Mouse (Mus musculus): ENCODE results near the gene Myo1a. TPM values are rescaled to one million over a fixed set of nuclear protein-coding genes. Genes with fewer than 3 reads are reported as not detected.
A peak's percentile ranks its signal among the peaks of the same experiment; 100 is the strongest.

Myo1a gene
- polyA plus RNA-seq, 1 experiment from 2014 or later: 0.17 TPM

GRCm38 (mm10) chr10:127675859-127676398, 29.0 kb upstream of the Myo1a start:
- 46% methylated on average over 5 of the region's 5 CpGs for WGBS (ENCODE audit: insufficient replicate concordance)
- peak overlapping the region; percentile 87 for H3K4me3 ChIP-seq (replicated peaks)
- no peaks in the 10 kb centered on the region for H3K27me3 ChIP-seq
- ATAC-seq (ENCODE audit: low read depth) (no peak), DNase-seq (no peak)
- no peaks in the 10 kb centered on the region for H3K36me3 ChIP-seq
- peak overlapping the region; percentile 58 for H3K27ac ChIP-seq
- peak overlapping the region; percentile 70 for H3K4me2 ChIP-seq
- H3K9me3 ChIP-seq (replicated peaks): no peaks in the 10 kb centered on the region
- peaks cover 23% of the 10 kb centered on the region for H3K4me1 ChIP-seq (replicated peaks)
- peak overlapping the region; percentile 53 for H3K9ac ChIP-seq

- no peaks in the 10 kb centered on the region for H3K27me3 ChIP-seq
- H3K36me3 ChIP-seq: no peaks in the 10 kb centered on the region
- WGBS (ENCODE audit: insufficient replicate concordance): under 1% methylated on average over 71 of the region's 71 CpGs
- peak overlapping the region; percentile 87 for H3K4me3 ChIP-seq (replicated peaks)
- ATAC-seq (ENCODE audit: low read depth) (peak; percentile 93), DNase-seq (peak; percentile 88)
- H3K27ac ChIP-seq: peak overlapping the region; percentile 83
- peaks cover 23% of the 10 kb centered on the region for H3K4me1 ChIP-seq (replicated peaks)
- no peaks in the 10 kb centered on the region for H3K9me3 ChIP-seq (replicated peaks)
- peak overlapping the region; percentile 82 for H3K9ac ChIP-seq
- peak overlapping the region; percentile 95 for H3K4me2 ChIP-seq
Measured at GRCm38 (mm10) chr10:127676691-127677548, 28.1 kb upstream of the Myo1a start.

GRCm38 (mm10) chr10:127677591-127678336, 27.2 kb upstream of the Myo1a start:
- Histone ChIP-seq H3K27ac (peak overlapping the region; percentile 83), H3K4me3 (replicated peaks) (peak overlapping the region; percentile 87), H3K9me3 (replicated peaks) (no peaks in the 10 kb centered on the region), H3K36me3 (no peaks in the 10 kb centered on the region), H3K27me3 (no peaks in the 10 kb centered on the region), H3K4me1 (replicated peaks) (peaks cover 23% of the 10 kb centered on the region), H3K4me2 (peak overlapping the region; percentile 95), H3K9ac (peak overlapping the region; percentile 82)
- DNase-seq (peak; percentile 64), ATAC-seq (ENCODE audit: low read depth) (no peak)
- WGBS (ENCODE audit: insufficient replicate concordance): 6% methylated on average over 14 of the region's 14 CpGs

- Histone ChIP-seq H3K36me3 (no peaks in the 10 kb centered on the region), H3K27me3 (no peaks in the 10 kb centered on the region)
- DNase-seq: no peak
Measured at GRCm38 (mm10) chr10:127679208-127679607, 25.8 kb upstream of the Myo1a start.

GRCm38 (mm10) chr10:127679881-127680280, 25.1 kb upstream of the Myo1a start:
- no peak overlapping the region for H3K4me3 ChIP-seq (replicated peaks)
- H3K9me3 ChIP-seq (replicated peaks): no peaks in the 10 kb centered on the region
- no peak overlapping the region for H3K4me2 ChIP-seq
- no peaks in the 10 kb centered on the region for H3K36me3 ChIP-seq
- ATAC-seq (ENCODE audit: low read depth) (no peak), DNase-seq (no peak)
- H3K27ac ChIP-seq: no peak overlapping the region
- no peaks in the 10 kb centered on the region for H3K27me3 ChIP-seq
- H3K9ac ChIP-seq: no peak overlapping the region
- H3K4me1 ChIP-seq (replicated peaks): peaks cover 23% of the 10 kb centered on the region
- 71% methylated on average over 3 of the region's 3 CpGs for WGBS (ENCODE audit: insufficient replicate concordance)

More at GRCm38 (mm10) chr10:127679208-127679607, 25.8 kb upstream of the Myo1a start:
- ATAC-seq (ENCODE audit: low read depth): no peak
- H3K4me1 ChIP-seq (replicated peaks): peaks cover 23% of the 10 kb centered on the region
- no peak overlapping the region for H3K27ac ChIP-seq
- no peak overlapping the region for H3K4me2 ChIP-seq
- H3K9ac ChIP-seq: no peak overlapping the region
- 82% methylated on average over 1 of the region's 1 CpGs for WGBS (ENCODE audit: insufficient replicate concordance)
- H3K4me3 ChIP-seq (replicated peaks): no peak overlapping the region
- H3K9me3 ChIP-seq (replicated peaks): no peaks in the 10 kb centered on the region

- Histone ChIP-seq H3K4me1 (replicated peaks) (peaks cover 10% of the 10 kb centered on the region), H3K4me2 (no peak overlapping the region), H3K9me3 (replicated peaks) (no peaks in the 10 kb centered on the region), H3K27ac (no peak overlapping the region), H3K27me3 (no peaks in the 10 kb centered on the region), H3K9ac (no peak overlapping the region), H3K4me3 (replicated peaks) (no peak overlapping the region), H3K36me3 (no peaks in the 10 kb centered on the region)
- ATAC-seq (ENCODE audit: low read depth): no peak
- WGBS (ENCODE audit: insufficient replicate concordance): 76% methylated on average over 6 of the region's 6 CpGs
- no peak for DNase-seq
Measured at GRCm38 (mm10) chr10:127682886-127683285, 22.1 kb upstream of the Myo1a start.

GRCm38 (mm10) chr10:127691053-127691452, 13.9 kb upstream of the Myo1a start:
- Histone ChIP-seq H3K4me3 (replicated peaks) (no peak overlapping the region), H3K9ac (no peak overlapping the region), H3K9me3 (replicated peaks) (no peaks in the 10 kb centered on the region), H3K4me1 (replicated peaks) (peaks cover 11% of the 10 kb centered on the region), H3K27ac (no peak overlapping the region), H3K4me2 (no peak overlapping the region), H3K27me3 (no peaks in the 10 kb centered on the region), H3K36me3 (peaks cover 46% of the 10 kb centered on the region)
- ATAC-seq (ENCODE audit: low read depth) (no peak), DNase-seq (no peak)
- WGBS (ENCODE audit: insufficient replicate concordance): 3% methylated on average over 1 of the region's 1 CpGs

GRCm38 (mm10) chr10:127694636-127695035, 10.3 kb upstream of the Myo1a start:
- ATAC-seq (ENCODE audit: low read depth) (peak; percentile 43; the same call in 1 of the 2 replicates), DNase-seq (no peak)
- H3K36me3 ChIP-seq: peaks cover 67% of the 10 kb centered on the region
- 48% methylated on average over 2 of the region's 2 CpGs for WGBS (ENCODE audit: insufficient replicate concordance)
- H3K27ac ChIP-seq: no peak overlapping the region
- no peak overlapping the region for H3K4me3 ChIP-seq (replicated peaks)
- peaks cover 11% of the 10 kb centered on the region for H3K4me1 ChIP-seq (replicated peaks)
- no peak overlapping the region for H3K9ac ChIP-seq
- H3K9me3 ChIP-seq (replicated peaks): no peaks in the 10 kb centered on the region
- no peaks in the 10 kb centered on the region for H3K27me3 ChIP-seq
- H3K4me2 ChIP-seq: no peak overlapping the region

- Histone ChIP-seq H3K4me1 (replicated peaks) (peaks cover 11% of the 10 kb centered on the region), H3K36me3 (peaks cover 60% of the 10 kb centered on the region), H3K4me3 (replicated peaks) (no peak overlapping the region), H3K27ac (no peak overlapping the region; the same call in 1 of the 2 replicates), H3K27me3 (no peaks in the 10 kb centered on the region), H3K9me3 (replicated peaks) (no peaks in the 10 kb centered on the region), H3K9ac (no peak overlapping the region), H3K4me2 (no peak overlapping the region)
- DNase-seq (no peak), ATAC-seq (ENCODE audit: low read depth) (no peak)
- WGBS (ENCODE audit: insufficient replicate concordance): 81% methylated on average over 7 of the region's 7 CpGs
Measured at GRCm38 (mm10) chr10:127695775-127696174, 9.2 kb upstream of the Myo1a start.

- 83% methylated on average over 7 of the region's 7 CpGs for WGBS (ENCODE audit: insufficient replicate concordance)
Measured at GRCm38 (mm10) chr10:127698966-127699365, 6.0 kb upstream of the Myo1a start.

GRCm38 (mm10) chr10:127703299-127703698, 1.7 kb upstream of the Myo1a start:
- Histone ChIP-seq H3K36me3 (peaks cover 10% of the 10 kb centered on the region), H3K9ac (no peak overlapping the region), H3K4me2 (no peak overlapping the region), H3K9me3 (replicated peaks) (no peaks in the 10 kb centered on the region), H3K4me1 (replicated peaks) (0 out of 2 replicates have a peak, but pooled peaks cover 11% of the 10 kb centered on the region), H3K27me3 (0 out of 2 replicates have a peak, but pooled peaks cover 4% of the 10 kb centered on the region), H3K4me3 (replicated peaks) (no peak overlapping the region), H3K27ac (no peak overlapping the region)
- WGBS (ENCODE audit: insufficient replicate concordance): 44% methylated on average over 4 of the region's 4 CpGs
- no peak for DNase-seq
- 0 out of 2 replicates have a peak, but pooled peaks have one; percentile 19 for ATAC-seq (ENCODE audit: low read depth)

More at GRCm38 (mm10) chr10:127698966-127699365, 6.0 kb upstream of the Myo1a start:
- H3K36me3 ChIP-seq: peaks cover 43% of the 10 kb centered on the region
- no peak overlapping the region for H3K27ac ChIP-seq
- no peak overlapping the region for H3K9ac ChIP-seq
- peaks cover 11% of the 10 kb centered on the region for H3K4me1 ChIP-seq (replicated peaks)
- H3K9me3 ChIP-seq (replicated peaks): no peaks in the 10 kb centered on the region
- H3K27me3 ChIP-seq: no peaks in the 10 kb centered on the region
- ATAC-seq (ENCODE audit: low read depth) (no peak), DNase-seq (no peak)
- H3K4me3 ChIP-seq (replicated peaks): no peak overlapping the region
- H3K4me2 ChIP-seq: no peak overlapping the region

All from liver, embryonic 13.5 days (tissue).